Mouse (Mus musculus) urinary bladder, adult 2 months (tissue): ENCODE data around the gene Slc17a5. TPM values are rescaled to one million over a fixed set of nuclear protein-coding genes. Genes with fewer than 3 reads are reported as not detected.
"Not testable (repeated sequence)": the region's sequence is repeated elsewhere in the genome, so short reads cannot be mapped to it uniquely, and the experiment has no call there.

Experiments
- DNase-seq: peaks from one replicate; pipeline ENCODE4 v3.0.0; 2022; ENCODE audit warnings: low spot score
- polyA plus RNA-seq: library from polyadenylated mRNA; depleted of rRNA; stranded (reverse); fragments of >200 nt; gene quantifications from 2 replicates; pipeline ENCODE4 v1.2.3, GENCODE M21; 2012

Slc17a5 gene
- polyA plus RNA-seq, 1 experiment: 12.7 TPM

GRCm38 (mm10) chr9:78517237-78517636, 70.6 kb downstream of the Slc17a5 start:
- DNase-seq: not testable (repeated sequence)

GRCm38 (mm10) chr9:78516125-78516524, 71.7 kb downstream of the Slc17a5 start:
- no peak for DNase-seq

- DNase-seq: no peak
These were observed 73.2 kb downstream of the Slc17a5 start for GRCm38 (mm10) chr9:78514681-78515080.

- no peak for DNase-seq
These were observed 73.9 kb downstream of the Slc17a5 start for GRCm38 (mm10) chr9:78513776-78514500.

GRCm38 (mm10) chr9:78511705-78512104, 76.1 kb downstream of the Slc17a5 start:
- DNase-seq: no peak

GRCm38 (mm10) chr9:78508106-78508786, 79.6 kb downstream of the Slc17a5 start:
- no peak for DNase-seq

- no peak for DNase-seq
These were observed 81.1 kb downstream of the Slc17a5 start for GRCm38 (mm10) chr9:78506722-78507077.

- DNase-seq: no peak
These were observed 81.7 kb downstream of the Slc17a5 start for GRCm38 (mm10) chr9:78506002-78506721.

GRCm38 (mm10) chr9:78505223-78505622, 82.6 kb downstream of the Slc17a5 start:
- no peak for DNase-seq

- DNase-seq: no peak
These were observed 83.2 kb downstream of the Slc17a5 start for GRCm38 (mm10) chr9:78504679-78505078.

GRCm38 (mm10) chr9:78504133-78504532, 83.7 kb downstream of the Slc17a5 start:
- no peak for DNase-seq

GRCm38 (mm10) chr9:78503223-78504079, 84.4 kb downstream of the Slc17a5 start:
- DNase-seq: no peak

GRCm38 (mm10) chr9:78501284-78501683, 86.6 kb downstream of the Slc17a5 start:
- no peak for DNase-seq

- no peak for DNase-seq
These were observed 87.5 kb downstream of the Slc17a5 start for GRCm38 (mm10) chr9:78500386-78500785.

GRCm38 (mm10) chr9:78493171-78493570, 94.7 kb downstream of the Slc17a5 start:
- no peak for DNase-seq

GRCm38 (mm10) chr9:78492254-78492653, 95.6 kb downstream of the Slc17a5 start:
- no peak for DNase-seq

- DNase-seq: no peak
These were observed 96.7 kb downstream of the Slc17a5 start for GRCm38 (mm10) chr9:78491169-78491568.

GRCm38 (mm10) chr9:78488890-78489420, 98.9 kb downstream of the Slc17a5 start, which contains the start of gene Eef1a1:
Gene Eef1a1, minus strand, starts transcription at chr9:78489151.
- no peak for DNase-seq

GRCm38 (mm10) chr9:78488021-78488420, 99.8 kb downstream of the Slc17a5 start:
- not testable (repeated sequence) for DNase-seq
